Mouse (Mus musculus) CH12.LX (cell line): ENCODE data around the gene Lrrc10. TPM values are rescaled to one million over a fixed set of nuclear protein-coding genes. Genes with fewer than 3 reads are reported as not detected.
A peak's percentile ranks its signal among the peaks of the same experiment; 100 is the strongest.

Experiments
- DNase-seq: peaks from one replicate; pipeline ENCODE4 v3.0.0-alpha.2; 2013; ENCODE audit errors: extremely low read depth
- H3K27ac ChIP-seq: 2 replicates; pipeline ENCODE4 v1.5.1; 2012; ENCODE audit warnings: low read depth, mild to moderate bottlenecking, control low read depth, moderate library complexity; ENCODE audit not compliant: insufficient read depth
- H3K27me3 ChIP-seq: replicated peaks from 2 replicates; pipeline ENCODE3; 2012; ENCODE audit warnings: inconsistent platforms
- H3K36me3 ChIP-seq, 2 experiments: replicated peaks in 1 of 2; 2 replicates each; pipeline versions ENCODE3 to v1.6.1; 2012; ENCODE audit warnings: inconsistent platforms in 1 of 2, low read length in 1 of 2, mild to moderate bottlenecking in 1 of 2, mixed read lengths in 1 of 2, moderate library complexity in 1 of 2; ENCODE audit not compliant: control insufficient read depth in 1 of 2, insufficient read depth in 1 of 2
- H3K4me1 ChIP-seq, 2 experiments: 2 replicates each; pipeline ENCODE4 v1.6.1; 2012; ENCODE audit warnings: inconsistent platforms in 1 of 2, moderate library complexity in 1 of 2; ENCODE audit not compliant: insufficient read depth in 2 of 2, control insufficient read depth in 1 of 2
- H3K4me2 ChIP-seq: 2 replicates; pipeline ENCODE4 v1.6.1; 2012; ENCODE audit warnings: low read depth, mild to moderate bottlenecking, control low read depth; ENCODE audit not compliant: poor library complexity, insufficient read depth, severe bottlenecking
- H3K4me3 ChIP-seq, 3 experiments: fragments of 150-350 bp in 1 of 3; sonication (generic) in 1 of 3; replicated peaks in 1 of 3; 2 replicates each; pipeline versions ENCODE3 to v1.5.1; 2011 to 2012; ENCODE audit warnings: low read depth in 2 of 3, low read length in 2 of 3, mild to moderate bottlenecking in 2 of 3, moderate library complexity in 2 of 3, control low read depth in 1 of 3, improper control_type of control experiment in 1 of 3, inconsistent platforms in 1 of 3, mixed read lengths in 1 of 3; ENCODE audit not compliant: poor library complexity in 1 of 3
- H3K79me2 ChIP-seq: replicated peaks from 2 replicates; pipeline ENCODE4 v1.6.1; 2012; ENCODE audit warnings: mild to moderate bottlenecking, moderate library complexity; ENCODE audit not compliant: control insufficient read depth, poor library complexity, insufficient read depth, severe bottlenecking; ENCODE audit errors: extremely low read depth
- H3K9ac ChIP-seq: 2 replicates; pipeline ENCODE4 v1.6.1; 2012; ENCODE audit warnings: low read depth, mild to moderate bottlenecking, control low read depth, moderate library complexity; ENCODE audit not compliant: insufficient read depth
- H3K9me3 ChIP-seq: replicated peaks from 2 replicates; pipeline ENCODE3; 2012; ENCODE audit warnings: low read length, inconsistent platforms, mixed read lengths
- BHLHE40 ChIP-seq: IDR thresholded peaks from 2 replicates; pipeline ENCODE4 v1.6.1; 2011; ENCODE audit warnings: mild to moderate bottlenecking, low read depth, low read length, improper control_type of control experiment
- CHD1 ChIP-seq: IDR thresholded peaks from 2 replicates; pipeline ENCODE4 v1.6.1; 2012; ENCODE audit warnings: low read depth, low read length, improper control_type of control experiment, inconsistent platforms
- CTCF ChIP-seq, 2 experiments: IDR thresholded peaks in 1 of 2; conservative IDR thresholded peaks in 1 of 2; 2 replicates each; pipeline ENCODE4 v1.5.1; 2011 to 2012; ENCODE audit warnings: low read depth in 2 of 2, low read length in 2 of 2, improper control_type of control experiment in 1 of 2, inconsistent platforms in 1 of 2, mild to moderate bottlenecking in 1 of 2, moderate library complexity in 1 of 2
- E2F4 ChIP-seq: IDR thresholded peaks from 2 replicates; pipeline ENCODE4 v1.6.1; 2011; ENCODE audit warnings: low read depth, low read length, improper control_type of control experiment; ENCODE audit not compliant: insufficient replicate concordance
- EP300 ChIP-seq: IDR thresholded peaks from 2 replicates; pipeline ENCODE4 v1.6.1; 2011; ENCODE audit warnings: low read length, improper control_type of control experiment
- ETS1 ChIP-seq: conservative IDR thresholded peaks from 2 replicates; pipeline ENCODE4 v1.6.1; 2012; ENCODE audit warnings: low read depth, mild to moderate bottlenecking, inconsistent platforms, low read length, improper control_type of control experiment, moderate library complexity
- HCFC1 ChIP-seq: IDR thresholded peaks from 2 replicates; pipeline ENCODE4 v1.6.1; 2012; ENCODE audit warnings: low read depth, mild to moderate bottlenecking, inconsistent platforms, low read length, improper control_type of control experiment
- JUN ChIP-seq: IDR thresholded peaks from 2 replicates; pipeline ENCODE4 v1.6.1; 2011; ENCODE audit warnings: low read depth, mild to moderate bottlenecking, low read length, improper control_type of control experiment, moderate library complexity; ENCODE audit not compliant: insufficient read depth
- KAT2A ChIP-seq: IDR thresholded peaks from 2 replicates; pipeline ENCODE4 v1.6.1; 2012; ENCODE audit warnings: low read length, improper control_type of control experiment, inconsistent platforms; ENCODE audit not compliant: insufficient replicate concordance
- MAFK ChIP-seq: IDR thresholded peaks from 2 replicates; pipeline ENCODE4 v1.6.1; 2011; ENCODE audit warnings: low read length, improper control_type of control experiment; ENCODE audit not compliant: insufficient replicate concordance
- MEF2A ChIP-seq: IDR thresholded peaks from 2 replicates; pipeline ENCODE4 v1.6.1; 2014; ENCODE audit warnings: low read depth, mild to moderate bottlenecking, inconsistent platforms, low read length, improper control_type of control experiment, borderline replicate concordance
- MXI1 ChIP-seq: IDR thresholded peaks from 2 replicates; pipeline ENCODE4 v1.6.1; 2011; ENCODE audit warnings: mild to moderate bottlenecking, low read depth, low read length, improper control_type of control experiment
- MYC ChIP-seq: IDR thresholded peaks from 2 replicates; pipeline ENCODE4 v1.6.1; 2011; ENCODE audit warnings: low read depth, mild to moderate bottlenecking, improper control_type of control experiment, low read length
- RAD21 ChIP-seq: IDR thresholded peaks from 2 replicates; pipeline ENCODE4 v1.6.1; 2011; ENCODE audit warnings: low read depth, mild to moderate bottlenecking, low read length, improper control_type of control experiment, moderate library complexity
- SMC3 ChIP-seq: IDR thresholded peaks from 2 replicates; pipeline ENCODE4 v1.6.1; 2011; ENCODE audit warnings: low read depth, low read length, improper control_type of control experiment
- TBP ChIP-seq: conservative IDR thresholded peaks from 2 replicates; pipeline ENCODE4 v1.6.1; 2011; ENCODE audit warnings: low read depth, low read length, improper control_type of control experiment
- USF1 ChIP-seq: IDR thresholded peaks from 2 replicates; pipeline ENCODE4 v1.6.1; 2014; ENCODE audit warnings: low read depth, mild to moderate bottlenecking, inconsistent platforms, low read length, improper control_type of control experiment
- USF2 ChIP-seq: conservative IDR thresholded peaks from 2 replicates; pipeline ENCODE4 v1.6.1; 2011; ENCODE audit warnings: low read depth, low read length, improper control_type of control experiment
- ZC3H11A ChIP-seq: IDR thresholded peaks from 2 replicates; pipeline ENCODE4 v1.6.1; 2012; ENCODE audit warnings: low read depth, mild to moderate bottlenecking, inconsistent platforms, low read length, improper control_type of control experiment
- ZNF384 ChIP-seq: IDR thresholded peaks from 2 replicates; pipeline ENCODE4 v1.6.1; 2012; ENCODE audit warnings: low read depth, low read length, improper control_type of control experiment, inconsistent platforms
- dilution Hi-C: fragments of 300-500 bp; cut with MboI; formaldehyde crosslinking; loops from 2 replicates; pipeline ENCODE4 v1.14.3; 2020; ENCODE audit warnings: low sequenced_read_pairs; ENCODE audit not compliant: extremely low pct_unique_long_range_greater_than_20kb, extremely low pct_ligation_motif_present
- in situ Hi-C: fragments of 300-500 bp; cut with MboI; formaldehyde crosslinking; loops from 3 replicates; pipeline ENCODE4 v1.14.3; 2019; ENCODE audit warnings: low sequenced_read_pairs, low pct_ligation_motif_present, low pct_unique_long_range_greater_than_20kb, mixed read lengths
- polyA plus RNA-seq: library from polyadenylated mRNA; unstranded; fragments of >175 nt; gene quantifications from 2 replicates; pipeline ENCODE4 v1.2.1, GENCODE M21; 2012; ENCODE audit warnings: low read depth; ENCODE audit not compliant: insufficient read length
- total RNA-seq, 2 experiments: library from RNA; depleted of rRNA; stranded (reverse); fragments of 300-350 nt in 1 of 2; fragments of >200 nt in 1 of 2; gene quantifications; 2 replicates each; pipeline ENCODE4 v1.2.3; 2012 to 2014

Lrrc10 gene
- total and polyA plus RNA-seq, 3 experiments = not detected

DNA sequence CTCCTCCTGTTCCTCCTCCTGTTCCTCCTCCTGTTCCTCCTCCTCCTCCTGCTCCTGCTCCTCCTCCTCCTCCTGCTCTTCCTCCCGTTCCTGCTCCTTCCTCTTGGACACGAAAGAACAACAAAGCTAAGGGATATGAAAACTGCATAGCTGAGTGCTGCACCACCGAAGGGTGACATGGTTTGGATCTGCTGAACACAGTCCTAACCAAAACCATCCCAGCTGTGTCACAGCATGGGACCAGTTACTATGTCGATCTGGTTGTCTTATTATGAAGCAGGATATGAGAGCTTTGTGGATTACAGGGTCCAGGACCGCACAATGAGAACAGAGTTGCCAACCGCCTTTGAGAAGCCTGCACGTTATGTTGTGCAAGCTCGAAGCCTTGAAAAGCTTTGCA lies 19.0 kb upstream of the Lrrc10 start:
- in situ Hi-C loops = loop anchor here (25.0 kb wide), 1 partner anchor 689 kb away; no protein-coding TSS in a partner anchor
- H3K4me2 ChIP-seq = no peak overlapping the region

GRCm38 (mm10) chr10:117031160-117031559 lies 14.0 kb upstream of the Lrrc10 start:
- Histone ChIP-seq H3K79me2 (no peaks in the 10 kb centered on the region), H3K4me3 (peak overlapping the region in 1 of 3 experiments; percentile 2), H3K9ac (no peak overlapping the region), H3K27ac (no peak overlapping the region)
- dilution Hi-C loops = no loop called here
- in situ Hi-C loops = loop anchor here (10.0 to 25.0 kb wide), 2 partner anchors 56 to 694 kb away; partner anchors contain the start of gene Gm10271
- TF ChIP-seq ETS1 (no peak), MAFK (no peak), USF2 (no peak), HCFC1 (no peak), MYC (no peak), JUN (no peak), ZNF384 (no peak)
- TF ChIP-seq, all 38 proteins: peak for 0
- no peak for DNase-seq
- Histone ChIP-seq H3K4me1 (peaks cover 2% of the 10 kb centered on the region in 2 experiments; a peak in 1 of 4 replicates), H3K36me3 (no peaks in the 10 kb centered on the region), H3K4me2 (no peak overlapping the region), H3K9me3 (no peaks in the 10 kb centered on the region), H3K27me3 (peaks cover 12% of the 10 kb centered on the region)

More for the DNA sequence above, 19.0 kb upstream of the Lrrc10 start:
- Histone ChIP-seq H3K79me2 (no peaks in the 10 kb centered on the region), H3K9me3 (no peaks in the 10 kb centered on the region), H3K4me3 (no peak overlapping the region), H3K27me3 (peaks cover 16% of the 10 kb centered on the region), H3K4me1 (peaks cover 0 to 10% of the 10 kb centered on the region in 2 experiments; a peak in 2 of 4 replicates), H3K36me3 (no peaks in the 10 kb centered on the region), H3K9ac (no peak overlapping the region), H3K27ac (no peak overlapping the region)
- no peak for TF ChIP-seq KAT2A
- no peak for TF ChIP-seq CHD1
- no peak for TF ChIP-seq SMC3
- no peak for TF ChIP-seq EP300
- TF ChIP-seq MEF2A = no peak
- no peak for TF ChIP-seq ETS1
- no peak for TF ChIP-seq JUN
- no peak for TF ChIP-seq MYC
- no peak for TF ChIP-seq MXI1
- no peak for TF ChIP-seq E2F4
- no peak for TF ChIP-seq TBP
- TF ChIP-seq ZC3H11A = no peak
- TF ChIP-seq CTCF (conservative IDR thresholded peaks at IDR 0.05 in 1 of 2, IDR thresholded peaks at IDR 0.05 in 1 of 2; ENCODE audit: low read depth in 2 of 2, low read length in 2 of 2) = no peak
- TF ChIP-seq USF1 = no peak
- TF ChIP-seq RAD21 = no peak
- no peak for TF ChIP-seq HCFC1
- TF ChIP-seq BHLHE40 = no peak
- no peak for DNase-seq
- dilution Hi-C loops = no loop called here
